Mouse (Mus musculus) liver, adult (tissue): ENCODE measurements around the gene Ttc39b.

Experiments
- GATA4 ChIP-seq: IDR thresholded peaks from 2 replicates; pipeline ENCODE4 v1.6.1; 2014; ENCODE audit warnings: mild to moderate bottlenecking, low read length; ENCODE audit not compliant: insufficient replicate concordance

Gene Ttc39b

DNA sequence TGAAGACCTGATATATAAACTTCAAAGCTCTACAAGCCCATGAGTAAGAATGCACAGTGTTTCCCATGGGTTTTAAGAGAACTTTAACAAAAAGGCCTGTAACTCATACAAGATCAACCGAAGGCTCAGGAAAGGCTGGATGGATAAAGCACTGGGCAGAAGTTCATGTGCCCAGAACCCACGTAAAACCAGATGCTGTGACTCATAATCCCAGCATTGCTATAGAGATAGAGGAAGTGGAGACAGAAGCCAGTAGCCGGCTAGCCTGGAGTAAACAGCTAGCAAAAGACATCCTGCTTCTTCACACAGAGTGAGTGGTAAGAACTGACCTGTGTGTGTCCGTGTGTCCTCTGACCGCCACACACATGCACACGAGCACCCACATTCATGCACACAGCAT is 54.4 kb downstream of the Ttc39b start:
- TF ChIP-seq GATA4 = no peak

- TF ChIP-seq GATA4 = no peak
Observed at GRCm38 (mm10) chr4:83265926-83266692, 57.9 kb downstream of the Ttc39b start.

GRCm38 (mm10) chr4:83264832-83265231 is 59.2 kb downstream of the Ttc39b start:
- TF ChIP-seq GATA4 = no peak

DNA sequence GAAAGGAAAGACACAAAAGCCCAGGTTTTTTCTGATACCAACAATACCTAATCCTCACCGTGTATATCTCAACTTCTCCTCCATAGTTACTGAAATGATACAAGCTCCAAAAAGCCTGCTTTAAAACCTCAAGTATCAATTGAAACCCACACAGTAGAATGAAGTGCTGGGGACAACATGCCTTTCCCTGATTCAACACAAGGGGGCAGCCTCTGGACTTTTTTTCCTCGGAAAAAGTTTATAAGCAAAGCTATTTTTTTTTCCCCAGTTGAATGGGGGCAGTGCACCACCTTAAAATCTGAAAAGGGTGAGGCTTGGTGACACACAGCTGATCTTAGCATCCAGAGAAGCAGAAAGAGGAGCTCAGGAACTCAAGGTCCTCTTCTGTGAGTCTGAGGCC is 62.1 kb downstream of the Ttc39b start:
- no peak for TF ChIP-seq GATA4

DNA sequence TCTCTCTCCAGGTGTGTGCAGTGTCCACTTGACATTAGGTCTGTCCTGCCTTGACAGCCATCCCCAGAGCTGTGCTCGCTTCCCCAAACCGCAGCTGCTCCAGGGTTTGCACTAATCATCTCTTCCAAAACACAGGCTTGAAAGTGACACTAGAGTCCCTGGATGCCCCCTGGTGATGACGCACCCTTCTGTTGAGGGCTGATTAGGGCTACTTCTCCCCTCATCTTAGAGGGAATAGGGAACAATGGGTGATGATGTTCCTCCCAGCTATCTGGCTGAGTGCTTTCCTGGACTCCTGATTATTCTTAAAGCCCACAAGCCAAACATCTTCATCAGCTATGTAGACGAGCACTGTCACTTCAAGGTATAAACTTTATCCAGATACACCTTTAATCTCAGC is 64.4 kb downstream of the Ttc39b start:
- no peak for TF ChIP-seq GATA4

DNA sequence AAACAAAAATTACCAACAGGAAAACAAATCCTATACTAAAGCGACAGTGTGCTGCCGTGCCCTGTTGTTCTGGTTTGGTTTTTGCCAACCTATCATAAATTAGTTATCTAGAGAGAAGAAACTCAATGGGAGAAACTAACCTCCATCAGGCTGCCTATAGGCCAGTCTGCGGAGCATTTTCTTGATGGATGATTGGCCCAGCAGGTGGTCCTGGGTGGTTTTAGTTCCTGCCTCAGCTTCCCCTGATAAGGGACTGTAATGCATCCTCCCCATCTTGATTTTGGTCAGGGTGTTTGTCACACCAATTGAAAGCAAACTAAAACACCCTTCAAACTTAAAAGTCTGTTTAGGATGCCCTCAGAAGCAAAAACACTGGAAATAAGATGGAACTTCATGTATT is 65.8 kb downstream of the Ttc39b start:
- no peak for TF ChIP-seq GATA4

- TF ChIP-seq GATA4 = peak; percentile 57; the same call in 1 of the 2 replicates
Observed at GRCm38 (mm10) chr4:83257279-83258260, 66.5 kb downstream of the Ttc39b start.

DNA sequence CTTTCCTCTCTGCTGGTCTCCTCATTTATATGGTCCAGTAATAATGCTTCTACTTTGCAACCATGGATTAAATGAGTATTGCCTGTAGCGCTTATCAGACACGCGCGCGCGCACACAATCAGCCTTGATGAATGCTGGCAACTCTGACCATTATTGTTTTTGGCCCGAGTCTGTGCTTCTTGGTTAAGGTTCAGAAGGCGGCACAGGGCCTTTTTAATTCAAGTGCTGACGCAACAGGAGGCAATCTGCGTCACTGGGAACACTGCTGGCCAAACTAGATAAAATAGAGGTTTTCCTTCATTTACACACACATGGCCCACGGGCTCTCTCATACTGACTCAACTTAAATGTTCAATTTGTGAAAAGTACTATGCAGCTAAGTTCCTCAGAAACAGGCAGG is 67.3 kb downstream of the Ttc39b start:
- TF ChIP-seq GATA4 = peak; percentile 92

GRCm38 (mm10) chr4:83254941-83255340 is 69.1 kb downstream of the Ttc39b start:
- TF ChIP-seq GATA4 = no peak

DNA sequence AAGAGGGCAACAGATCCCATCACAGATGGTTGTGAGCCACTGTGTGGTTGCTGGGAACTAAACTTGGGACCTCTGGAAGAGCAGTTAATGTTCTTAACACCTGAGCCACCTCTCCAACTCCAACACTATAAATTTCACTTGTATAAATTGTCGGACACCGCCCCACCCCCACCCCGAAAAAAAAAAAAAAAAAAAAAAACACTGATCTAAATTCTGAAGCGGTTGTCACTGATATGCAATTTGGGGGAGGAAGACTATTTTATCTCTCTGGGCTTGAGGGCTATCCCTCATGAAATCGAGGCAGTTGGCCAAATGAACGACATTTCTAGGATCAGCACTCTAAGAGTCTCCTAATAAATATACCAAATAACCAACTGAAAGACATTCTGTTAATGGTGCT is 70.4 kb downstream of the Ttc39b start:
- no peak for TF ChIP-seq GATA4

DNA sequence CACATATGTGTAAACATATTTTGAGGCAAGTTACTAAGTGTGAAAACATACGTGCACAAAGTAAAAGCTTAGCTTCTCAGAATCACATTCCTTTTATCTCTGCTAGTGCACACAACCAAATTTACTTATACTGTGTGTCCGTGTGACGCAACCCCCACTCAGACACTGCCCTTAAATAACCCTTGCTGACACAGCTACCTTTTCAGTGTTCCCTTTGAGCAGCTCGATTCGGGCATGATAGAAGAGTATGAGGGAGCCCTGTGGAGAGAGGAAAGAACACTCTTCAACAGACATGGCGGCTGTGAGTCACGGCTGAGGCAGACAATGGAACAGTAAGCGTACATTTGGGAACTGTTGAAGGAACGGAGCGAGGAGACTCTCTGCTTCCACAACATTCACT is 80.3 kb downstream of the Ttc39b start:
- no peak for TF ChIP-seq GATA4

DNA sequence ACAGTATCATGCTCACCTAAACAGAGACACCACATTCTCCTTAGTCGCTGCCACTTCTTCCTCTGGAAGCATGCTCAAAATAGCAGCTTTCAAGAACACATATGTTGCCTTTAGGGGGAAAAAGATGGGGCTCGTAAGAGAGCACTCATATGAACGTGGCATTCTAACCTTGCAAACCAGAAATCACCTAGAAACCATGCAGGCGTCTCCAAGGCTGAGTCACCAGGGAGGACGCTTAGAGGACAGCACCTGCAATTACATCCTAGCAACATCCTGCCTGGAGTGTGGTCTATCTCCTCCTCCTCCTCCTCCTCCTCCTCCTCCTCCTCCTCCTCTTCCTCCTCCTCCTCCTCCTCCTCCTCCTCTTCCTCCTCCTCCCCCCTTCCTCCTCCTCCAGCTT is 82.4 kb downstream of the Ttc39b start:
- TF ChIP-seq GATA4 = no peak

DNA sequence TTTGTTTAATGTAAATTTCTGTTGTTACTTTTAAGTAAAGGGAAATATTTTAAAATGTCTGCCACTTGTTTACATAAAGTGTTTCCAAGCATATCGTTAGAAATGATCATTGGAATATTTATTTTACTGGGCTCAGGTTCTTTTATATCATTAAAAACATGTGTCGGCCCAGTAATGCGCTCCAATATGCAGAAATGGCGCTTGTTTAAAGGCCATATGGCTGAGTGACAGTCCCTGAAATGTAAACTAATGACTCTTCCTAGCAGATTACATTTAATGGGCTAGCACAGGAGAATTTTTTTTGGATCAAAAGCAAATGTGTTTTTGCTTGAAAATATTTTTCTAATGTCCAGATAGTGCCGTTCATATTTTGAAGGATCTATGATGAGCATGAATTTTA is 86.4 kb downstream of the Ttc39b start:
- no peak for TF ChIP-seq GATA4

DNA sequence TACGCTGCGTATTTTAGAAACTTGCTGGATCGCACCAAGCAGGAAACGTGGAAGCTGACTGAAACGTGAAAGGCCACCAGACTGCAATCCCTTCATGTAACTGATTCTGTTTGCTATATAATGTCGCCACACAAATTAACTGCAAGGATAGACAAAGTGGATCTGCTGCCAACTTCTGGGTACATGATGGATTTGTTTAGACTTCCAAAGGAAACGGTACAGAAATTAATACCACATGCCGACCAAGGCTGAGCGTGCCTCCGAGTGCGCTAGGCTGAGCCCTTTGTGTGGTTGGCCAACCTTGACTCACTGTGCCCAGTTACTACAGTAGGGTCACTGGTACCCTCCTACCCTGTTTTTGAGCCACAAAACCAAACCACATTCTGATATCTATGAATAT is 89.3 kb downstream of the Ttc39b start:
- TF ChIP-seq GATA4 = no peak

- TF ChIP-seq GATA4 = no peak
Observed at GRCm38 (mm10) chr4:83234132-83234531, 89.9 kb downstream of the Ttc39b start.
